Mouse (Mus musculus): ENCODE measurements around the gene Ralbp1. TPM values are rescaled to one million over a fixed set of nuclear protein-coding genes. Genes with fewer than 3 reads are reported as not detected.

Ralbp1 gene
- polyA plus RNA-seq, 1 experiment from 2014 or later, result 45.4 TPM

- ATAC-seq (ENCODE audit: low FRiP score) (no peak), DNase-seq (ENCODE audit: low spot score, missing footprints) (no peak)
- Histone ChIP-seq H3K27ac (ENCODE audit: low read depth, low read length) (no peak overlapping the region), H3K36me3 (ENCODE audit: control insufficient read depth, insufficient read depth, low read length) (no peaks in the 10 kb centered on the region), H3K4me3 (ENCODE audit: low read depth, low read length) (no peak overlapping the region), H3K4me1 (ENCODE audit: control insufficient read depth, insufficient read depth, low read length) (no peaks in the 10 kb centered on the region), H3K4me2 (no peak overlapping the region), H3K9ac (ENCODE audit: low read length) (no peak overlapping the region), H3K27me3 (ENCODE audit: control insufficient read depth, insufficient read depth, low read length) (no peaks in the 10 kb centered on the region), H3K9me3 (ENCODE audit: control insufficient read depth, low read length) (no peaks in the 10 kb centered on the region; the same call in 1 of the 2 replicates)
- WGBS, result 75% methylated on average over 14 of the region's 14 CpGs
Observed at GRCm38 (mm10) chr17:65905241-65905640, 19.6 kb upstream of the Ralbp1 start.

DNA sequence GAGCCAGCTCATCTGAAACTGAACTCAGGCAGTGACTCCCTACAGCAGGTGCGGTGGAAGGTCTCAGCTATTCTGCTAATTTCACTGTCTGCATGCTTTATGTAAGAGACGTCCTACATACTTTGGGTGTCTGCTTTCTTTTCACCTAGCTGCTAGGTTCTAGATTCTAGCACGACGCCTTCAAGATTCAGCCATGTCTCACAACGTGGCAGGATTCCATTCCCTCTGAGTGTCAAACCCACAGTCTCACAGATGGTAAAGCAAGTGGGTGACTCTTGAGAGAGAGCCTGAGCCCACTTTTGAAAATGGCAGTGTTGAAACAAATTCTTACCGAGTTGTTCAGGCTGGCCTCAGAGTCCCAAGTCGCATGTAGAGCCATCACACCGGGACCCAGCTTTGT, 18.2 kb upstream of the Ralbp1 start:
- Histone ChIP-seq H3K9me3 (ENCODE audit: control insufficient read depth, low read length) (no peaks in the 10 kb centered on the region; the same call in 1 of the 2 replicates), H3K4me3 (ENCODE audit: low read depth, low read length) (no peak overlapping the region), H3K36me3 (ENCODE audit: control insufficient read depth, insufficient read depth, low read length) (no peaks in the 10 kb centered on the region), H3K27ac (ENCODE audit: low read depth, low read length) (no peak overlapping the region), H3K27me3 (ENCODE audit: control insufficient read depth, insufficient read depth, low read length) (no peaks in the 10 kb centered on the region), H3K4me1 (ENCODE audit: control insufficient read depth, insufficient read depth, low read length) (no peaks in the 10 kb centered on the region), H3K9ac (ENCODE audit: low read length) (no peak overlapping the region), H3K4me2 (no peak overlapping the region)
- DNase-seq (ENCODE audit: low spot score, missing footprints) (no peak), ATAC-seq (ENCODE audit: low FRiP score) (no peak)
- WGBS, result 90% methylated on average over 8 of the region's 8 CpGs

- WGBS, result 97% methylated on average over 1 of the region's 1 CpGs
- no peak overlapping the region for H3K9ac ChIP-seq (ENCODE audit: low read length)
- H3K27ac ChIP-seq (ENCODE audit: low read depth, low read length), result no peak overlapping the region
- H3K36me3 ChIP-seq (ENCODE audit: control insufficient read depth, insufficient read depth, low read length), result no peaks in the 10 kb centered on the region
- H3K27me3 ChIP-seq (ENCODE audit: control insufficient read depth, insufficient read depth, low read length), result no peaks in the 10 kb centered on the region
- H3K4me3 ChIP-seq (ENCODE audit: low read depth, low read length), result no peak overlapping the region
- no peaks in the 10 kb centered on the region; the same call in 1 of the 2 replicates for H3K9me3 ChIP-seq (ENCODE audit: control insufficient read depth, low read length)
- ATAC-seq (ENCODE audit: low FRiP score) (no peak), DNase-seq (ENCODE audit: low spot score, missing footprints) (no peak)
- H3K4me1 ChIP-seq (ENCODE audit: control insufficient read depth, insufficient read depth, low read length), result no peaks in the 10 kb centered on the region
- H3K4me2 ChIP-seq, result no peak overlapping the region
Observed at GRCm38 (mm10) chr17:65903011-65903410, 17.4 kb upstream of the Ralbp1 start.

GRCm38 (mm10) chr17:65902281-65902680, 16.7 kb upstream of the Ralbp1 start:
- Histone ChIP-seq H3K4me1 (ENCODE audit: control insufficient read depth, insufficient read depth, low read length) (no peaks in the 10 kb centered on the region), H3K27me3 (ENCODE audit: control insufficient read depth, insufficient read depth, low read length) (no peaks in the 10 kb centered on the region), H3K27ac (ENCODE audit: low read depth, low read length) (no peak overlapping the region), H3K36me3 (ENCODE audit: control insufficient read depth, insufficient read depth, low read length) (no peaks in the 10 kb centered on the region), H3K9me3 (ENCODE audit: control insufficient read depth, low read length) (no peaks in the 10 kb centered on the region; the same call in 1 of the 2 replicates), H3K9ac (ENCODE audit: low read length) (no peak overlapping the region), H3K4me3 (ENCODE audit: low read depth, low read length) (no peak overlapping the region), H3K4me2 (no peak overlapping the region)
- DNase-seq (ENCODE audit: low spot score, missing footprints) (no peak), ATAC-seq (ENCODE audit: low FRiP score) (no peak)
- WGBS, result 91% methylated on average over 6 of the region's 6 CpGs

- Histone ChIP-seq H3K4me3 (ENCODE audit: low read depth, low read length) (no peak overlapping the region), H3K27ac (ENCODE audit: low read depth, low read length) (no peak overlapping the region), H3K9ac (ENCODE audit: low read length) (no peak overlapping the region), H3K36me3 (ENCODE audit: control insufficient read depth, insufficient read depth, low read length) (no peaks in the 10 kb centered on the region), H3K27me3 (ENCODE audit: control insufficient read depth, insufficient read depth, low read length) (no peaks in the 10 kb centered on the region), H3K9me3 (ENCODE audit: control insufficient read depth, low read length) (no peaks in the 10 kb centered on the region), H3K4me2 (no peak overlapping the region), H3K4me1 (ENCODE audit: control insufficient read depth, insufficient read depth, low read length) (no peaks in the 10 kb centered on the region)
- 64% methylated on average over 3 of the region's 3 CpGs for WGBS
- DNase-seq (ENCODE audit: low spot score, missing footprints) (no peak), ATAC-seq (ENCODE audit: low FRiP score) (no peak)
Observed at GRCm38 (mm10) chr17:65896016-65896415, 10.4 kb upstream of the Ralbp1 start.

- Histone ChIP-seq H3K4me3 (ENCODE audit: low read depth, low read length) (no peak overlapping the region), H3K4me2 (no peak overlapping the region), H3K27ac (ENCODE audit: low read depth, low read length) (no peak overlapping the region), H3K27me3 (ENCODE audit: control insufficient read depth, insufficient read depth, low read length) (no peaks in the 10 kb centered on the region), H3K4me1 (ENCODE audit: control insufficient read depth, insufficient read depth, low read length) (peaks cover 5% of the 10 kb centered on the region), H3K9me3 (ENCODE audit: control insufficient read depth, low read length) (no peaks in the 10 kb centered on the region), H3K36me3 (ENCODE audit: control insufficient read depth, insufficient read depth, low read length) (no peaks in the 10 kb centered on the region), H3K9ac (ENCODE audit: low read length) (no peak overlapping the region)
- WGBS, result 81% methylated on average over 5 of the region's 5 CpGs
- DNase-seq (ENCODE audit: low spot score, missing footprints) (no peak), ATAC-seq (ENCODE audit: low FRiP score) (no peak)
Observed at GRCm38 (mm10) chr17:65889476-65889875, 3.9 kb upstream of the Ralbp1 start.

GRCm38 (mm10) chr17:65886571-65886970, 973 bp upstream of the Ralbp1 start:
- Histone ChIP-seq H3K4me3 (ENCODE audit: low read depth, low read length) (no peak overlapping the region; the same call in 1 of the 2 replicates), H3K9ac (ENCODE audit: low read length) (peak overlapping the region; percentile 57; the same call in 1 of the 2 replicates), H3K9me3 (ENCODE audit: control insufficient read depth, low read length) (no peaks in the 10 kb centered on the region), H3K27me3 (ENCODE audit: control insufficient read depth, insufficient read depth, low read length) (no peaks in the 10 kb centered on the region), H3K36me3 (ENCODE audit: control insufficient read depth, insufficient read depth, low read length) (no peaks in the 10 kb centered on the region), H3K4me1 (ENCODE audit: control insufficient read depth, insufficient read depth, low read length) (peaks cover 14% of the 10 kb centered on the region), H3K4me2 (peak overlapping the region; percentile 73), H3K27ac (ENCODE audit: low read depth, low read length) (no peak overlapping the region)
- 84% methylated on average over 9 of the region's 9 CpGs for WGBS
- DNase-seq (ENCODE audit: low spot score, missing footprints) (no peak), ATAC-seq (ENCODE audit: low FRiP score) (no peak)

- WGBS, result under 1% methylated on average over 11 of the region's 11 CpGs
- H3K27ac ChIP-seq (ENCODE audit: low read depth, low read length), result peak overlapping the region; percentile 78
- H3K36me3 ChIP-seq (ENCODE audit: control insufficient read depth, insufficient read depth, low read length), result no peaks in the 10 kb centered on the region
- no peak for ATAC-seq (ENCODE audit: low FRiP score)
- no peak for DNase-seq (ENCODE audit: low spot score, missing footprints)
- H3K4me3 ChIP-seq (ENCODE audit: low read depth, low read length), result peak overlapping the region; percentile 79
- peaks cover 14% of the 10 kb centered on the region for H3K4me1 ChIP-seq (ENCODE audit: control insufficient read depth, insufficient read depth, low read length)
- peak overlapping the region; percentile 57 for H3K9ac ChIP-seq (ENCODE audit: low read length)
- no peaks in the 10 kb centered on the region for H3K9me3 ChIP-seq (ENCODE audit: control insufficient read depth, low read length)
- peak overlapping the region; percentile 73 for H3K4me2 ChIP-seq
- no peaks in the 10 kb centered on the region for H3K27me3 ChIP-seq (ENCODE audit: control insufficient read depth, insufficient read depth, low read length)
Observed at GRCm38 (mm10) chr17:65885398-65885696, 251 bp downstream of the Ralbp1 start.

DNA sequence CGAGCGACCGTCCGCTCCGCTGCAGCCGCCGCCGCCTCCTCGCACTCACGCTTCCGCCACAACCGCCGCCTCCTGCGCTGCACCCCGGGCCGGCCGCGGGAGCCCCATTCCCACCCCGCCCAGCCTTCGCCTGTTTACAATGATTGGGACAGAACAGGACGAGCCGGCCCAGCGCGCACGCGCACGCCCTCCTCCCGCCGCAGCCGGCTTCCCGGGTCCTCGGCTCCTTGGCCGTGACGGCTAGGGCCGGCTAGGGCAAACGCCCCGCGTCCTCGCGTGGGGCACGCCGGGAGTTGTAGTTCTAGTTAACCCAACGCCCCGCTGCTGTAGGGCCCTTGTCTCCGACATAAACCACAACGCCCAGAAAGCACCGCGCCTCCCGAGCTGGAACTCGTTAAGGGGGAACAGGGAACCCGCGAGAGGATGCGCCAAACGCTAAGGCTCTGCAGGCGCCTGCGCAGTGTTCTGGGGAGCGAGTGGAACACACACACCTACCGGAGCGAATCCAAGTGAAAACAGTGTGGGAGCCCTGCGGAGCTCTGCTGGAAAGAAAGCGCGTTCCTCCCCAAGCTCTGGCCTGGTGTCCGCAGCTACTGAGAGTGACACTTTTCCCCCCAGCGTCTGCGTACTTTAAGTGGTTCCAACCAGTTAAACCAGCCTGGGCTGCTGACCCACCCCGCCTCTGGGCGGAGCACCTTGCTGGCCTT, 754 bp downstream of the Ralbp1 start:
- WGBS, result 0% methylated on average over 65 of the region's 67 CpGs
- H3K9ac ChIP-seq (ENCODE audit: low read length), result peak overlapping the region; percentile 79
- peak; percentile 99 for DNase-seq (ENCODE audit: low spot score, missing footprints)
- H3K4me2 ChIP-seq, result peak overlapping the region; percentile 91
- H3K9me3 ChIP-seq (ENCODE audit: control insufficient read depth, low read length), result no peaks in the 10 kb centered on the region
- H3K4me3 ChIP-seq (ENCODE audit: low read depth, low read length), result peak overlapping the region; percentile 79
- H3K27ac ChIP-seq (ENCODE audit: low read depth, low read length), result peak overlapping the region; percentile 78
- no peaks in the 10 kb centered on the region for H3K27me3 ChIP-seq (ENCODE audit: control insufficient read depth, insufficient read depth, low read length)
- peaks cover 14% of the 10 kb centered on the region for H3K4me1 ChIP-seq (ENCODE audit: control insufficient read depth, insufficient read depth, low read length)
- peak; percentile 99 for ATAC-seq (ENCODE audit: low FRiP score)
- H3K36me3 ChIP-seq (ENCODE audit: control insufficient read depth, insufficient read depth, low read length), result no peaks in the 10 kb centered on the region

Data from midbrain, embryonic 11.5 days (tissue).